Mouse (Mus musculus) lung, postnatal 25 days (tissue): ENCODE results near the gene Arhgap22.
A peak's percentile ranks its signal among the peaks of the same experiment; 100 is the strongest.

Experiments
- DNase-seq: peaks from one replicate; pipeline ENCODE4 v3.0.0; 2022; ENCODE audit warnings: low spot score

The Arhgap22 gene

GRCm38 (mm10) chr14:33330986-33331385 is 117.2 kb downstream of the Arhgap22 start:
- DNase-seq, result no peak

DNA sequence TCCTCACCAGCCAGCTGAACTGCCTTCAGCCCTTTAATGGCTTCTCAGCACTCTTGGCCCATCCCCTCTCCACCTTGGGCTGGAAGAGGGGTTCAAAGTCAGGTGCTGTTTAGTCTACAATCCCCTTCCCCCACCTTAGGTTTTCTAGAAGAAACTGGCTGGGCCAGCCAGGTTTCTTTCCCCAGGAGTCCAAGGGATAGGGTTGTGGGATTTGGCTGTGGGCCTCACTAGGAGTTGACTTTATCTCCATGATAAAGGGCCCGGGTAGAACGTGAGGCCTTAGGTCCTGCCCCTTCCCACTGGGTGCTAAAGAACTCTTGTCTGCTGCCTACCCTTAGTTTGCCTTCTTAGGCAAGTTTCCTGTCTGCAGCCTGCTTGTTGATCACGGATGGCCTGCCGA is 117.8 kb downstream of the Arhgap22 start:
- no peak for DNase-seq

DNA sequence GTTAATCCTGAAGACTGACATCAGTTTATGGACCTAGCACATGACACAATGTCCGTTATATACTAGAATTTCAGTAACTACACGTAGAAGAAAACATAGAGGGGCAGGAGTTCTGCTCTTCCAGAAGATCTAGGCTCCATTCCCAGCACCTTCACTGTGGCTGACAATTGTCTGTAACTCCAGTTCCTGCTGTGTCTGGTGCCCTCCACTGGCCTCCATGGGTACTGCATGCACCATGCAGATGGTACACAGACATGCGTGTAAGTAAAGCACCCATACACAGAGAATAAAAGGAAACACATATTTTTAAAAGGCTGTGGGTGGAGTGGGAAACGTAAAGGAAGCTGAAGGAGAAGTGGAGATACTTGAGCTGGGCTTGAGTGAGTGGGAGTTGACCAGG is 120.0 kb downstream of the Arhgap22 start:
- DNase-seq, result no peak

DNA sequence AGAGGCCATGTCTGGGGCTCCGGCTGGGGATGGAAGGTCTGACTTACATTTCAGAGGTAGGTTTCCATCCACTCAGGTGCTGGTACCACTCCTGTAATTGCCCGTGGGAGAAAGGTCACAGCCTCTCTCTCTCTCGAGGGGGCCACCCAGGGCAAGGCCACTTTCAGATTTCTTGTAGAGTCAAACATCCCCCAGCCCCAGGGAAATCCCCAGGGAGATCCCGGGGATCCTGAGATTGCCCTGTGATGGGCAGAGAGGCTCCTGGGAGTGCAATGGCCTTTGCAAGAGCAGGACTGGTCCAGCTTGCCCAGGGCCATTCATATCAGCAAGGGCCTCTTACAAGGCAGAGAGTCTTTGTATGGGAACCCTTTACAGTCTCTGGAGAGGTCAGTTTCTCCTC is 120.6 kb downstream of the Arhgap22 start:
- DNase-seq, result no peak

DNA sequence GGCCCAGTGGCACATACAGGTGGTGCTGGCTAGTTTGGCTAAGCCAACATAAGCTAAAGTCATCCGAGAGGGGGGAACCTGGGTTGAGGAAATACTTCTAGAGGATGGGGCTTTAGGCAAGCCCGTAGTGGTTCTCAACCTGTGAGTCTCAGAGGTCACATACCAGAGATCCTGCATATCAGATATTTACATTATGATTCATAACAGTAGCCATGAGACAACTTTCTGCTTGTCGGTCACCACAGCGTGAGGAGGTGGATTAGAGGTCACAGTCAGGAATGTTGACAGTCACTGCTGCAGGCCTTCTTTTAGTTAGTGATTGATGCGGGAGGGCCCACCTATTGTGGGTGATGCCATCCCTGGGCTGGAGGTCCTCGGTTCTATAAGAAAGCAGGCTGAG is 121.9 kb downstream of the Arhgap22 start:
- no peak for DNase-seq

- DNase-seq, result no peak
Measured at GRCm38 (mm10) chr14:33338684-33339083, 124.9 kb downstream of the Arhgap22 start.

- DNase-seq, result no peak
Measured at GRCm38 (mm10) chr14:33343131-33343725, 129.4 kb downstream of the Arhgap22 start.

DNA sequence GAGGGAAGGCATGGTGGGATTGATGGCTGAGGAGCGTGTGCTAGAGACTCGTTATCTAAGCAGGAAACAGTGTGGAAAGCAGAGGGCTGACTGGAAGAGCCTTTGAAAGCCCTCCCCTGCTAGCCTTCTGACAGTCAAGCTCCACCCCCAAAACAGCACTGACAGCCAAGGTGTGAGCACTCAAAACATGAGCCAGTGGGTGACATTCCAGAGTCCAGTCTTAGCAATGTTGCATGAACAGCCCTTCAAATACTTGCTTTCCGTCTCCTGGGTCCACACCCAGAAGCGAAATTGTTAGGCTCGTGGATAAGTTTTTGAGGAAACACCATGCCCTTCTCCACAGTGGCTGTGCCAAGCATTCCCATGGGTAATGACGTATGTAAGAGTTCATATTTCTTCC is 132.7 kb downstream of the Arhgap22 start:
- DNase-seq, result peak; percentile 71

DNA sequence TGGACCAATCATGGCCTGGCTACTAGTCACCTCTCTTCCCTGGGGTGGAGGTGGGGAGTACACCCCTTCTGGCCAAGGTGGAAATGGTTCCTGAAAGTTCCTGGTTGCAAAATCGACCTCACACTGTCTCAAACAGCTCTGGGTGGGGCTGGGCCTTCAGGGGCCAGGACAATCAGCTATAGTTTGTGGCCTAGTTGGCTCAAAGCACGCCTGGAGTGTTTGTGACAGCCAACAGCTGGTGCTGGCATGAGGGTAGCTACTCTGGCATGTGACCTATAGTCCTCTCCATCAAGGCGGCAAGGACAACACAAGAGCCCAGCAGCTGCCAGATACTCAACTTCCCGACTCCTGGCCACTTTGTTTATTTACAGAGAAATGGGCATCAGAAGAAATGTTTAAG is 133.9 kb downstream of the Arhgap22 start:
- DNase-seq, result peak; percentile 71

GRCm38 (mm10) chr14:33348146-33348545 is 134.3 kb downstream of the Arhgap22 start:
- peak; percentile 35 for DNase-seq

GRCm38 (mm10) chr14:33351019-33351418 is 137.2 kb downstream of the Arhgap22 start:
- DNase-seq, result peak; percentile 42

GRCm38 (mm10) chr14:33351984-33352722 is 138.3 kb downstream of the Arhgap22 start:
- DNase-seq, result peak; percentile 81

GRCm38 (mm10) chr14:33352890-33353289 is 139.1 kb downstream of the Arhgap22 start:
- DNase-seq, result peak; percentile 72

- DNase-seq, result no peak
Measured at GRCm38 (mm10) chr14:33355276-33355675, 141.4 kb downstream of the Arhgap22 start.

DNA sequence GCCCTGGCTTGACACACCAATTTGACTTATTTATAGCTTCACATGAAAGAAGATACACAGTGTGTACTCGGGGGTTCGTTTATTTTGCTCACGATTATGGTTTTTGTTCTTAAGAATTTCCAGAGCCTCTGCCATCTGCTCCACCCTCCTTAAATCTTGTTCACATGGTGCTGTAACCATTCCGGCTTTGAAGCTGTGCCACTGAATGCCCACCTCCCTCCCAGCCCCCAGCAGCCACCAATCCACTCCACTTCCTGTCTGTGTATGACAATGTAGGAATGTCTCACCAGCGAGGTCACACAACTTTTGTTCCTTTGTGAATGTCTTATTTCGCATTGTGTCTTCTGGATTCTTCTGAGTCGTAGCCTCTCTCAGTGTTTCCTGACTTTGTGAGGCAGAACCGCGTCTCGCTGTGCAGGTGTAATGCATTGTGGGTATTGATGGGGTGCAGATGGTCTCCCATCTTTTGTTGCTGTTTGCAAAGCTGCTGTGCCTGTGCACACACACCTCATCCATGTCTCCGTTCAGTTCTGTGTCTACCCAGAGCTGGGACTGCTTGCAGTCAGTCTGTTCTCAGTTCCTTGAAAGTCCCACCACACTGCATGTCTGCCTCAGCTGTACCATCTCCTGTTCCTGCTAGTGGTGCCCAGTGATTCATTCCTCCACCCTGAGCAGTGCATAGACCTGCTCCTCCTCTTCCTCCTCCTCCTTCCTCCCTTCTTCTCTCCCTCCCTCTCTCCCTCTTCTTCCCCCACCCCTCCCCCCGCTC is 144.0 kb downstream of the Arhgap22 start:
- DNase-seq, result no peak

- no peak for DNase-seq
Measured at GRCm38 (mm10) chr14:33358891-33359290, 145.1 kb downstream of the Arhgap22 start.

- DNase-seq, result no peak
Measured at GRCm38 (mm10) chr14:33361546-33361945, 147.7 kb downstream of the Arhgap22 start.

- no peak for DNase-seq
Measured at GRCm38 (mm10) chr14:33362122-33362521, 148.3 kb downstream of the Arhgap22 start.

DNA sequence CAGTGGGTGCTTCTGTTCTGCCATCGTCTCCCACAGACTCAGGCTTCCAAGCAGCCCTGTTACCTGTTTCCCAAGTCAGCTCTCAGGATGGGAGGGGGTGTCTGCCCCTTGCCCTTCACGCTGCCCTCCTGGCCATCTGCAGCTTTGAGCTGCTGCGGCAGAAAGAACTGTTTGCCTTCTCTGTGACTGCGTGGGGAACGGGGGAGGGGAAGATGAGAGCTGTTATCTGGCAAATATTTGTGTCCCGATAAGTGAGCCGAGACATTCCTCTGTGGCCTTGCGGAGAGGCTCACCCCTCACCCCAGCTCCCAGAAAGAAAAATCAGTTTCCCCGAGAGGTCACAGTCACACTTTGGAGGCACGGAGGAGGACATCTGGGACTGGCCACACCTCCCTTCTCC is 149.0 kb downstream of the Arhgap22 start:
- no peak for DNase-seq

GRCm38 (mm10) chr14:33363611-33364010 is 149.8 kb downstream of the Arhgap22 start:
- no peak for DNase-seq

DNA sequence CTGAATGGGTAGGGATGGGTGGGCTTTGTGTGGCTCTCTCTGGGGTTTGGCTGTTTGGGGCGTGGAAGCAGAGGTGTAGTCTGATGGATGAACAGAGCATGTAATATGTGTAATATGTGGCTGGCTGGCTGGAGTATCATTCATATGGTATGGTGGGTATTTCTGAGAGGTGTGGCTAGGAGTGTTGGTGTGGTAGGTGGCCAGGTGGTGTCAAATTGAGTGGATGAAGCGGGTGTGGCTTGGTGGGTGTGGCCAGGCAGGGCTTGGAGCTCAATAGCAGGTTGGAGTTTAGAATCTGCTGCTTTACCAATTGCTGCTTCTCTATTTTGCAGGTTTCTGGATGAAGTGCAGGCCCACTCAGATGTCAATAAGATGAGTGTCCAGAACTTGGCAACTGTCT is 150.2 kb downstream of the Arhgap22 start:
- DNase-seq, result no peak

DNA sequence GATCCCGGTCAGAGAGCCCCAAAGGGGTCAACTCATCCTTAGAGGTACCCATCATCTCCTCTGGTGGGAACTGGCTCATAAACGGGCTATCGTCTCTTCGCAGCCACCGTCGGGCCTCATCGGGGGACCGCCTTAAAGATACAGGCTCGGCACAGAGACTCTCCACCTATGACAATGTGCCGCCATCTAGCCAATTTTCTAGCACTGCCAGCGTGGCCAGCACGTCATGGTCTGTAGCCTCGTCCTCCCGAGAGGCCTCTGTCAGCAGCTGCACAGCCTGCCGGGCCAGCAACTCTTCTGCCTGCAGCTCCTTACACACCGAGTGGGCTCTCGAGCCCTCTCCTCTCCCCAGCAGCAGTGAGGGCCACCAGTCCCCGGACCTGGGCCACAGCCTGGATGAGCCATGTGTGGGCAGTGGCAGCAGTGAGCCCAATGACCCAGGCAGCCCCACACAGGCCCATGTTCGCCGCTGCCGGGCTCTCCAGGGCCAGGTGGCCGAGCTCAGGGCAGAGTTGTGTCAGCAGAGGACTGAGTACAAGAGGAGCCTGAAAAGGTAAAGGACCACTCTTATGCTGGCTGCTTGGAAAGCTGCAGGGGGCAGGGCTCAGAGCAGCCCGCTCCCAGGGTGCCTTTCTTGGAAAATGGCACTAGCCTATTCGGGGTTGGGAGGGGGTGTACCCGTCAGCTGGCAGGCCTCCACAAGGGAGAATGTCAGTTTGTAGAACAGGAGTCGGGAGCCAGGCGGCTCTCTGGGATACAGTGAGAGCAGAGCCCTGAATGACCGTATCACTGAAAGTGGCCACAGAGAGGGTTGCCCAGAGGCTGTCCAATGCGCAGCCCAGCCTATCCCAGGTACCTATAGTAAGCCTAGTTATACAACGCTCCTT is 153.3 kb downstream of the Arhgap22 start:
- no peak for DNase-seq
